Mouse (Mus musculus) ES-Bruce4 (cell line): Measurements from ENCODE around the gene Zfp942.

Experiments
- CTCF ChIP-seq: IDR thresholded peaks from one replicate; pipeline ENCODE4 v1.8.1; 2011; ENCODE audit warnings: low read depth, low read length
- EP300 ChIP-seq: IDR thresholded peaks from 2 replicates; pipeline ENCODE4 v1.6.1; 2011; ENCODE audit warnings: low read depth, low read length; ENCODE audit not compliant: insufficient read depth
- POLR2A ChIP-seq: IDR thresholded peaks from one replicate; pipeline ENCODE4 v1.8.1; 2011; ENCODE audit warnings: low read length; ENCODE audit not compliant: insufficient read depth

DNA sequence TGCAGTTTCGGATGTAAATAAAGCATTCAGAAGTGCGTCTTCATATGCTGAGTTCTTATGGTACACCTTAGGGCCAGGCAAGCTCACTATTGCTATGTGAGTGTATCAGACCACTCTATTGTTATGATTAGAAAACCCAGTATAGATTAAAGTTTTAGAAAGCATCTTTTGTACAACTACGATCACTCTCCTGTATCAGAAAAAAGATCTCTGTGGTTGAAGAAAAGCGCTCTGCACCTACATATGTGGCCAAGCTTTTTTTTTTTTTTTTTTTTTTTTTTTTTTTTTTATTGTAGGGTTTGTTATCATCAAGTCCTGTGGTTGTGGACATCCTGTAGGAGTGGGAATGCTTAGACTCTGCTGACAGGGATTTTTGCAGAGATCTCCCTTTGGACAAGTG lies 1.0 kb upstream of the Zfp942 start:
- TF ChIP-seq CTCF = no peak
- TF ChIP-seq POLR2A = no peak
- no peak for TF ChIP-seq EP300
